Mouse (Mus musculus): ENCODE results near the gene Hvcn1. TPM values are rescaled to one million over a fixed set of nuclear protein-coding genes. Genes with fewer than 3 reads are reported as not detected.

The Hvcn1 gene
- polyA plus RNA-seq, 1 experiment from 2014 or later, result 5.6 TPM

DNA sequence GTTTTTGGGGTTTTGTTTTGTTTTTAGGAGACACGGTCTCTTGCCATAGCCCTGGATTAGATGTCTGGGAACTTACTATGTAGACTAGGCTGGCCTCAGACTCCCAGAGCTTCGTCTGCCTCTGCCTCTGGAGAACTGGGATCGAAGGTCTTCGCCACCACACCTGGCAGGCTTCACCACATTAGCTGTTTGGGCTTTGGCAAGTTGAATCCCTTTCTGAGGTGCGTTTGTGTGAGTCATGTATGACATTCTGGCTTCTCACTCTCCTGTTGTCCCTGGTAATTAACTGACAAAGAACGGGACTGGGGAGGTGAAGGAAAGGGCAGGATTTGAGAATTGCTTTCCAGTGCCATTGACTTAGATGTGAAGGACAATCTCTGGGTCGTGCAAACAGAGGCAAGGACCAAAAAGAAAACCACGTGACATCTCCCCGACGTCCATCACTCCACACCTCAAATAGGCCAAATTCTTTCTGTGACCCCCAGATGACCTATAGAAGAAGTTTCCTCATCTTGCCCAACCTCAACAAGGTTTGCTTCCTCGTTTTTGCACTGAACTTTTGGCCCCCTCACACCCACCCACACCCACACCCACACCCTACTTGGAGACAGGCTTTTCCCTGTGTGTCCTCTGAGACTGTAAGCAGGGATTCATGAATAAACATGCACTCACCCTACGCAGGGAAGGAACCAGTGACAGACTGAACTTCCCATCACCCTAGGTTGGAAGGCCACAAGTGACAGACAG lies 62.4 kb downstream of the Hvcn1 start:
- no peak overlapping the region for H3K4me2 ChIP-seq (ENCODE audit: low read depth, low read length)
- 45% methylated on average over 12 of the region's 12 CpGs for WGBS
- H3K4me1 ChIP-seq (ENCODE audit: control insufficient read depth, insufficient read depth, low read length), result peaks cover 10% of the 10 kb centered on the region; the same call in 1 of the 2 replicates
- H3K9ac ChIP-seq (ENCODE audit: low read depth, low read length), result no peak overlapping the region
- no peaks in the 10 kb centered on the region for H3K27me3 ChIP-seq (replicated peaks; ENCODE audit: control insufficient read depth, insufficient read depth, low read length)
- no peaks in the 10 kb centered on the region for H3K36me3 ChIP-seq (ENCODE audit: control insufficient read depth, insufficient read depth, low read length)
- peak overlapping the region; percentile 57 for H3K27ac ChIP-seq (ENCODE audit: low read length)
- ATAC-seq, result peak; percentile 72
- H3K4me3 ChIP-seq (ENCODE audit: low read length), result no peak overlapping the region
- no peaks in the 10 kb centered on the region for H3K9me3 ChIP-seq (ENCODE audit: control insufficient read depth, low read length)

- ATAC-seq, result no peak
- Histone ChIP-seq H3K9ac (ENCODE audit: low read depth, low read length) (no peak overlapping the region), H3K27ac (ENCODE audit: low read length) (no peak overlapping the region), H3K4me1 (ENCODE audit: control insufficient read depth, insufficient read depth, low read length) (peaks cover 8% of the 10 kb centered on the region; the same call in 1 of the 2 replicates), H3K4me3 (ENCODE audit: low read length) (no peak overlapping the region), H3K36me3 (ENCODE audit: control insufficient read depth, insufficient read depth, low read length) (no peaks in the 10 kb centered on the region), H3K4me2 (ENCODE audit: low read depth, low read length) (no peak overlapping the region), H3K27me3 (replicated peaks; ENCODE audit: control insufficient read depth, insufficient read depth, low read length) (no peaks in the 10 kb centered on the region), H3K9me3 (ENCODE audit: control insufficient read depth, low read length) (no peaks in the 10 kb centered on the region)
- 71% methylated on average over 5 of the region's 5 CpGs for WGBS
These were observed 66.2 kb downstream of the Hvcn1 start for GRCm38 (mm10) chr5:122272821-122273220.

GRCm38 (mm10) chr5:122274785-122275184 lies 68.2 kb downstream of the Hvcn1 start:
- Histone ChIP-seq H3K4me3 (ENCODE audit: low read length) (no peak overlapping the region), H3K27me3 (replicated peaks; ENCODE audit: control insufficient read depth, insufficient read depth, low read length) (no peaks in the 10 kb centered on the region), H3K36me3 (ENCODE audit: control insufficient read depth, insufficient read depth, low read length) (no peaks in the 10 kb centered on the region), H3K9me3 (ENCODE audit: control insufficient read depth, low read length) (no peaks in the 10 kb centered on the region), H3K4me2 (ENCODE audit: low read depth, low read length) (no peak overlapping the region), H3K27ac (ENCODE audit: low read length) (no peak overlapping the region), H3K9ac (ENCODE audit: low read depth, low read length) (no peak overlapping the region), H3K4me1 (ENCODE audit: control insufficient read depth, insufficient read depth, low read length) (peaks cover 7% of the 10 kb centered on the region; the same call in 1 of the 2 replicates)
- WGBS, result 38% methylated on average over 5 of the region's 5 CpGs
- ATAC-seq, result peak; percentile 76

DNA sequence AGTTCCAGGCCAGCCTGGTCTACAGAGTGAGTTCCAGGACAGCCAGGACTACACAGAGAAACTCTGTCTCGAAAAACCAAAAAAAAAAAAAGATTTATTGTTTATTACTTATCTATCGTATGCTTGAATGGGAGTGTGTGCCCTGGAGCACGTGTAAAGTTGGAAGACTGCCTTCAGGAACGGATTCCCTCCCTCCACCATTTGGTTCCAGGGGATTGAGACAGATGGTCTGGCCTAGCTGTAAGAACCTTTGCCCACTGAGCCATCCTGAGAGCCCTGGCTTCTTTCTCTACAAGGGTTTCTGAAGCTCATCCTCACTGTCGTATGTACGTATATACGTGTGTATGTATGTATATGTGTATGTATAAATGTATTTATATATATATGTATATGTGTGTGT lies 72.3 kb downstream of the Hvcn1 start:
- H3K4me3 ChIP-seq (ENCODE audit: low read length), result no peak overlapping the region
- ATAC-seq, result no peak
- whole genome bisulfite sequencing, result 75% methylated on average over 7 of the region's 7 CpGs
- H3K4me1 ChIP-seq (ENCODE audit: control insufficient read depth, insufficient read depth, low read length), result peaks cover 20% of the 10 kb centered on the region
- no peaks in the 10 kb centered on the region for H3K36me3 ChIP-seq (ENCODE audit: control insufficient read depth, insufficient read depth, low read length)
- H3K9me3 ChIP-seq (ENCODE audit: control insufficient read depth, low read length), result no peaks in the 10 kb centered on the region
- no peak overlapping the region for H3K27ac ChIP-seq (ENCODE audit: low read length)
- no peaks in the 10 kb centered on the region for H3K27me3 ChIP-seq (replicated peaks; ENCODE audit: control insufficient read depth, insufficient read depth, low read length)
- H3K9ac ChIP-seq (ENCODE audit: low read depth, low read length), result no peak overlapping the region
- H3K4me2 ChIP-seq (ENCODE audit: low read depth, low read length), result no peak overlapping the region

DNA sequence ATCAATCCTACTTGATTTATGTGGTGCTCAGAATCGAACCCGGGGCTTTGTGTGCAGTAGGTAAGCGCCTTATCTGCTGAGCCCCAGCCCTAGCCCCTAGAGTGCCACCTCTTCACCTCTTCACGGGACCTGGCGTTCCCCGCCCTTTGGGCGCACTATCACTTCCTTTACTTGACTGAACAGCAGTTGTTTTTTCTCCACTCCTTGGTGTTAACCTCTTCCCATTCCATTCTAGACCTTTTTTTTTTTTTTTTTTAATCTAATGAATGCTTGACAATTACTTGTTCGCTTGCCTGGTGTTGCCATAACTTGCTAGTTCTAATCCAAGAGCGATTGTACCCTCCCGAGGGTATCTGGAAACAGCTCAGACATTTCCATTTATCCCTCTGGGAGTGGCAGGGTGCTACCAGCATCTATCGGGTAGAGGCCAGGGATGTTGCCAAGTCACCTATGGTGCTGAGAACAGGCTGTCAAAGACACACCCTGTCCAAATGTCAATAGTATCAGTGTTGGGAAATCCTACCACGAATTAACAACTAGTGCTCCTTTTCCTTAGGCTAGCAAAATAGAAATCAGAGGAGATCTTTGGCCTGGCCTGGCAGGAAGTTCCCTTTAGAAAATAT lies 73.3 kb downstream of the Hvcn1 start:
- H3K27ac ChIP-seq (ENCODE audit: low read length), result peak overlapping the region; percentile 88
- no peaks in the 10 kb centered on the region for H3K9me3 ChIP-seq (ENCODE audit: control insufficient read depth, low read length)
- H3K27me3 ChIP-seq (replicated peaks; ENCODE audit: control insufficient read depth, insufficient read depth, low read length), result no peaks in the 10 kb centered on the region
- H3K36me3 ChIP-seq (ENCODE audit: control insufficient read depth, insufficient read depth, low read length), result no peaks in the 10 kb centered on the region
- 62% methylated on average over 12 of the region's 12 CpGs for WGBS
- no peak overlapping the region for H3K9ac ChIP-seq (ENCODE audit: low read depth, low read length)
- peaks cover 18% of the 10 kb centered on the region for H3K4me1 ChIP-seq (ENCODE audit: control insufficient read depth, insufficient read depth, low read length)
- peak; percentile 63 for ATAC-seq
- peak overlapping the region; percentile 32; the same call in 1 of the 2 replicates for H3K4me2 ChIP-seq (ENCODE audit: low read depth, low read length)
- no peak overlapping the region for H3K4me3 ChIP-seq (ENCODE audit: low read length)

DNA sequence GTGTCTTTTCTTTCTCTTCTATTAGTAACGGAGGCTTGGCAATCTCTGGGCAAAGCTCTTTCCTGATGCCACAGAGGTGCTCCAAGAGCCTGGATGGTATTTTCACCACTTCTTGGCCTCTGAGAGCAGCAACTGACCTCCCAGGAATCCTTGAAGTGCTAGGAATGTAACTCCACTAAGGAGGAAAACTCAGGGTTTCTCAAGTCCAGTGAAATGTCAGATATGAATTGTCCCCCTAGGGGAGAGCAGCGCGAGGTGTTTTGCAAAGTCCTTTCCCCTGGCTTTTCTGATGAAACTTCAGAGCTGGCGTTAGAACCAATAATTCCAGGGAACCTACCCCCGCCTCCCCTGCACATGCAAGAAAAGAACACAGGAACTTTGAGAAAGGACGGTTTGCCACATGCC lies 73.8 kb downstream of the Hvcn1 start:
- no peaks in the 10 kb centered on the region for H3K36me3 ChIP-seq (ENCODE audit: control insufficient read depth, insufficient read depth, low read length)
- no peaks in the 10 kb centered on the region for H3K27me3 ChIP-seq (replicated peaks; ENCODE audit: control insufficient read depth, insufficient read depth, low read length)
- H3K9me3 ChIP-seq (ENCODE audit: control insufficient read depth, low read length), result no peaks in the 10 kb centered on the region
- ATAC-seq, result no peak
- no peak overlapping the region for H3K4me3 ChIP-seq (ENCODE audit: low read length)
- peak overlapping the region; percentile 32 for H3K4me2 ChIP-seq (ENCODE audit: low read depth, low read length)
- peaks cover 20% of the 10 kb centered on the region for H3K4me1 ChIP-seq (ENCODE audit: control insufficient read depth, insufficient read depth, low read length)
- H3K9ac ChIP-seq (ENCODE audit: low read depth, low read length), result peak overlapping the region; percentile 34; the same call in 1 of the 2 replicates
- 32% methylated on average over 6 of the region's 6 CpGs for WGBS
- peak overlapping the region; percentile 88 for H3K27ac ChIP-seq (ENCODE audit: low read length)

DNA sequence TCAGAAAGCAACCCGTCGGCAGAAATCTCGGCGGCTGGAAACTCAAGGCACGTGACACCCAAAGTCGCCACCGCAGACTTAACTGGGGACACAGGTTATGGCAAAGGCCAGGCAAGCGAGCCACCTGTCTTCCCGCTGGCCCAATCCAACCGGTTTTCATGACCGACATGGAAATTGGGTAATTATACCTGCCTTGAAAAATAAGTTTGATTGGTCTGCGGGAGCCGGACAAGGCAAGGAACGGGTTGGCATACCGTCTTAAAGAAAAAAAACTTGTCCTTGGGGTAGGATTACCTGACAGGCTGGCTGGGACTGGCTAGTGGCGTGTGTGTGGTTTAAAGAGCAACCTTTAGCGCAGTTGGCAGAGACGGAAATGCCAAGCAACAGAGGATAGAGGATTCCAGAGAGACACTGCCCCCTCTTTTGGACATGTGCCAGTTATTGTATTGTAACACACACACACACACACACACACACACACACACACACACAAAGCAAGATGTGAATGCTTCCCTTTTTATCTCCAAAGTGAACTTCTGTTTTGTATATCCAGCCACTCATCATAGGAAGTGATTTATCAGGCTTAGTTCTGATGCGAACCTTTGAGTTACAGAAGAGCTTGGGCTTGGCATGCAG lies 74.3 kb downstream of the Hvcn1 start:
- H3K4me2 ChIP-seq (ENCODE audit: low read depth, low read length), result peak overlapping the region; percentile 32
- H3K36me3 ChIP-seq (ENCODE audit: control insufficient read depth, insufficient read depth, low read length), result no peaks in the 10 kb centered on the region
- no peak for ATAC-seq
- H3K27ac ChIP-seq (ENCODE audit: low read length), result peak overlapping the region; percentile 88
- no peaks in the 10 kb centered on the region for H3K27me3 ChIP-seq (replicated peaks; ENCODE audit: control insufficient read depth, insufficient read depth, low read length)
- peaks cover 22% of the 10 kb centered on the region for H3K4me1 ChIP-seq (ENCODE audit: control insufficient read depth, insufficient read depth, low read length)
- H3K9ac ChIP-seq (ENCODE audit: low read depth, low read length), result peak overlapping the region; percentile 34
- H3K4me3 ChIP-seq (ENCODE audit: low read length), result no peak overlapping the region
- H3K9me3 ChIP-seq (ENCODE audit: control insufficient read depth, low read length), result no peaks in the 10 kb centered on the region
- WGBS, result 28% methylated on average over 19 of the region's 19 CpGs

- no peaks in the 10 kb centered on the region for H3K9me3 ChIP-seq (ENCODE audit: control insufficient read depth, low read length)
- no peak overlapping the region for H3K27ac ChIP-seq (ENCODE audit: low read length)
- no peaks in the 10 kb centered on the region for H3K27me3 ChIP-seq (replicated peaks; ENCODE audit: control insufficient read depth, insufficient read depth, low read length)
- H3K4me1 ChIP-seq (ENCODE audit: control insufficient read depth, insufficient read depth, low read length), result peaks cover 22% of the 10 kb centered on the region
- H3K9ac ChIP-seq (ENCODE audit: low read depth, low read length), result peak overlapping the region; percentile 95; the same call in 1 of the 2 replicates
- no peak for ATAC-seq
- H3K4me2 ChIP-seq (ENCODE audit: low read depth, low read length), result peak overlapping the region; percentile 43
- H3K36me3 ChIP-seq (ENCODE audit: control insufficient read depth, insufficient read depth, low read length), result no peaks in the 10 kb centered on the region
- peak overlapping the region; percentile 93 for H3K4me3 ChIP-seq (ENCODE audit: low read length)
- WGBS, result 33% methylated on average over 2 of the region's 2 CpGs
These were observed 77.2 kb downstream of the Hvcn1 start for GRCm38 (mm10) chr5:122283828-122284182.

DNA sequence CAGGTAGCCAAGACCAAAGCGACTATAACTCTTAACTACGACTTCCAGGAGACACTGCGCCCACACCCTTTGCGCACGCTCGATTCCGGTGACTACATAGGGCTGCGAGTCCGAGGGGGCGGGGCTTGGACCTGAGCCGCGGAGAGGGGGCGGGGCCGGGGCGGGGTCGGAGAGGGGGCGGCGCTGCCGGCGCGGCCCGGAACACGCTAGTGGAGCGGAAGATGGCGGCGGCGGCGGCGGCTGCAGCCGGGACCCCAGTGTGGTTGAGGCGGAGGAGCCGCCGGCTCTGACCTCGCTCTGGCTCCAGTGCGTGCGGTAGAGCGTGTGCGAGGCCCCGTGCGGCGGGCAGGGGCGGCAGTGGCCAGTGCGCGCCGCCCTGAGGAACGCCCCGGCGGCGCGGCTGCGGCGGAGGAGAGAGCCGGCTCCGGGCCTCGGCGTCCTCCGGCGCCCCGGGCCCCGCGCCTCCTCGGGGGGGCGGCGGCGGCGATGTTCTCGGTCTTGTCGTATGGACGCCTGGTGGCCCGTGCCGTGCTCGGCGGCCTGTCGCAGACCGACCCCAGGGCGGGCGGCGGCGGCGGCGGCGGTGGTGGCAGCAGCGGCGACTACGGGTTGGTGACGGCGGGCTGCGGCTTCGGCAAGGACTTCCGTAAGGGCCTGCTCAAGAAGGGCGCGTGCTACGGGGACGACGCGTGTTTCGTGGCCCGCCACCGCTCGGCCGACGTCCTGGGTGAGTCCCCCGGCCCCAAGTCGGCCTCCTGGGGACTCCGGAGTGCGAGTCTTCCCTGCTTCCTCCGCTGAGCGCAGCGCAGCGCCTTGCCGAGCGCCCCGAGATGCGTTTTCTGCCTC lies 77.8 kb downstream of the Hvcn1 start, which contains the start of gene Pptc7:
Gene Pptc7, plus strand, starts transcription at position 183 of the 846 bp plus-strand sequence.
- peak within 1 kb of the TSS; percentile 95 for H3K9ac ChIP-seq (ENCODE audit: low read depth, low read length)
- WGBS, result under 1% methylated on average over 98 of the region's 114 CpGs
- H3K27ac ChIP-seq (ENCODE audit: low read length), result peak within 1 kb of the TSS; percentile 64
- no peaks in the 10 kb centered on the region for H3K27me3 ChIP-seq (replicated peaks; ENCODE audit: control insufficient read depth, insufficient read depth, low read length)
- no peaks in the 10 kb centered on the region for H3K36me3 ChIP-seq (ENCODE audit: control insufficient read depth, insufficient read depth, low read length)
- peak; percentile 80 for ATAC-seq
- peak within 1 kb of the TSS; percentile 88 for H3K4me2 ChIP-seq (ENCODE audit: low read depth, low read length)
- H3K4me1 ChIP-seq (ENCODE audit: control insufficient read depth, insufficient read depth, low read length), result peaks cover 22% of the 10 kb centered on the region
- H3K4me3 ChIP-seq (ENCODE audit: low read length), result peak within 1 kb of the TSS; percentile 93
- no peaks in the 10 kb centered on the region for H3K9me3 ChIP-seq (ENCODE audit: control insufficient read depth, low read length)
